Mouse (Mus musculus): ENCODE results near the gene Fam169b.

GRCm38 (mm10) chr7:68259523-68260081, 14.0 kb upstream of the Fam169b start:
- TF ChIP-seq POLR2A (IDR thresholded peaks at IDR 0.05; ENCODE audit: extremely low read depth, insufficient read depth, low read length) (no peak), CTCF (IDR thresholded peaks at IDR 0.05; ENCODE audit: low read depth, low read length) (no peak)

All from liver, adult 2 months (tissue).